Mouse (Mus musculus) ES-Bruce4 (cell line): ENCODE measurements at regions not wholly inside any gene's neighbourhood (a gene's known extent, or its start where the extent isn't known, plus 50 kb on each side); places are given as distances from the start of the nearest gene placed in this dataset.

ENCODE experiments used
- CTCF ChIP-seq: IDR thresholded peaks from one replicate; pipeline ENCODE4 v1.8.1; 2011; ENCODE audit warnings: low read depth, low read length
- POLR2A ChIP-seq: IDR thresholded peaks from one replicate; pipeline ENCODE4 v1.8.1; 2011; ENCODE audit warnings: low read length; ENCODE audit not compliant: insufficient read depth

DNA sequence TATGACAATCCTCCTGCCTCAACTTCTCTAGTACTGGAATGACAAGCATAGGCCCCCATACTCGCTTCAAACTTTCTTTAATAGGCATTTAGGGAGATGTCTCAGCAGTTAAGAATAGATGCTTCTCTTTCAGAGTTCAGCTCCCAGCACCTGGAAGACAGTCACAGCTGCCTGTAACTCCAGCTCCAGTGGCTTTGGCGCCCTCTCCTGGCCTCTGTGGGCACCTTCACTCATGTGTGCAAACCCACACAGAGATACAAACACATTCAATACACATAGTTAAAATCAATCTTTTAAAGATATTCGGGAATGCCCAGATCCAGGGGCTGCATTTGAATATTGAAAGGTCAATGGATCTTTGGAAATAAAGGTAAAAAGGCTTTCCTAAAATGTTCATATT is 140.2 kb downstream of the Chic2 start:
- TF ChIP-seq POLR2A, result no peak
- peak; percentile 82 for TF ChIP-seq CTCF
